Mouse (Mus musculus) limb, embryonic 14.5 days (tissue): Measurements from ENCODE around the gene Pkm. TPM values are rescaled to one million over a fixed set of nuclear protein-coding genes. Genes with fewer than 3 reads are reported as not detected.

Experiments used
- ATAC-seq: fragments of 200-750 bp; cut with Nextera tagmentation; 2 replicates; pipeline ENCODE4 v1.8.0; 2017; ENCODE audit warnings: low read depth, moderate number of reproducible peaks, moderate TSS enrichment; ENCODE audit not compliant: low FRiP score
- DNase-seq: peaks from one replicate; pipeline ENCODE4 v3.0.0-alpha.2; 2015; ENCODE audit warnings: low spot score
- H3K27ac ChIP-seq: fragments of 300-500 bp; sonication (generic); replicated peaks from 2 replicates; pipeline ENCODE4 v1.5.1; 2014; ENCODE audit warnings: low read depth, mild to moderate bottlenecking, low read length, moderate library complexity, mixed read lengths
- H3K27me3 ChIP-seq: fragments of 300-500 bp; sonication (generic); 2 replicates; pipeline ENCODE4 v1.6.1; 2014; ENCODE audit warnings: low read length, mixed read lengths; ENCODE audit not compliant: control insufficient read depth, insufficient read depth
- H3K36me3 ChIP-seq: fragments of 300-500 bp; sonication (generic); 2 replicates; pipeline ENCODE4 v1.6.1; 2014; ENCODE audit warnings: mild to moderate bottlenecking, low read length, moderate library complexity, mixed read lengths; ENCODE audit not compliant: control insufficient read depth, insufficient read depth
- H3K4me1 ChIP-seq: fragments of 300-500 bp; sonication (generic); 2 replicates; pipeline ENCODE4 v1.6.1; 2014; ENCODE audit warnings: antibody characterized with exemption, low read length, mixed read lengths; ENCODE audit not compliant: control insufficient read depth, insufficient read depth
- H3K4me2 ChIP-seq: fragments of 300-500 bp; sonication (generic); replicated peaks from 2 replicates; pipeline ENCODE4 v1.6.1; 2014; ENCODE audit warnings: low read depth, mild to moderate bottlenecking, low read length, moderate library complexity; ENCODE audit not compliant: severe bottlenecking
- H3K4me3 ChIP-seq: fragments of 300-500 bp; sonication (generic); replicated peaks from 2 replicates; pipeline ENCODE4 v1.5.1; 2014; ENCODE audit warnings: low read length
- H3K9ac ChIP-seq: fragments of 300-500 bp; sonication (generic); 2 replicates; pipeline ENCODE4 v1.6.1; 2014; ENCODE audit warnings: mild to moderate bottlenecking, low read depth, low read length, moderate library complexity; ENCODE audit not compliant: severe bottlenecking
- H3K9me3 ChIP-seq: fragments of 300-500 bp; sonication (generic); 2 replicates; pipeline ENCODE4 v1.6.1; 2016; ENCODE audit warnings: low read length; ENCODE audit not compliant: control insufficient read depth
- POLR2A ChIP-seq: fragments of 200-500 bp; IDR thresholded peaks from 2 replicates; pipeline ENCODE4 v1.8.0; 2012; ENCODE audit warnings: inconsistent platforms, mild to moderate bottlenecking, moderate library complexity, borderline replicate concordance; ENCODE audit not compliant: insufficient read depth, insufficient read length; ENCODE audit errors: extremely low read depth
- WGBS: fragments of 180-500 bp; shearing (Covaris S2); extraction: QIAGEN DNeasy Blood & Tissue Kit; methylation state at CpG from one replicate; pipeline ENCODE4 v1.1.7; 2014; 5-methylcytosine and 5-hydroxymethylcytosine counted together
- polyA plus RNA-seq, 2 experiments: library from polyadenylated mRNA; depleted of rRNA in 1 of 2; stranded (reverse) in 1 of 2; unstranded in 1 of 2; fragments of >200 nt; fragmentation: Nextera tagmentation in 1 of 2; extraction: Ambion mirVana in 1 of 2; gene quantifications; 2 replicates each; pipeline versions ENCODE4 v1.2.1 to v1.2.3; 2012 to 2014

The Pkm gene
- polyA plus RNA-seq, 2 experiments = 988 to 1,025 TPM

DNA sequence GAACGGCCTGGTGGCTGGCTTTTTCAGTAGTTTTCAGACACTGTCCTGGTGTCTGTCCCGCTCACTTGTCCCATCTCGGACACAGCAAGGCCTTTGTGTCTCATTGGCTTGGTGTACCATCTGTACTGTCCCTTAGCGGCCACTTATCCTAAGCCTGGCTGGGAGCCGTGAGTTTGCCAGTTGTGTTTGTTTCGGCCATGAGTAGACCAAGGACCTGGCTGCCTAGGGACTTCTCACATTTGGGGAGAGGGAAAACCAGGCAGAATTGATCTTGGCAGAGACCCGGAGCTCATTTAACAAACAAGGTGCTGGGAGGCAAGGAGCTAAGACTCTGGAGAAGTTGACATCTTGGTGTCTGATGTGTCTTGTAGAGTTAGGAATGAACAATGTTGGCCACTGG, 7.1 kb downstream of the Pkm start:
- H3K9ac ChIP-seq = no peak overlapping the region
- no peak overlapping the region for H3K4me2 ChIP-seq
- DNase-seq (no peak), ATAC-seq (no peak)
- peaks cover 30% of the 10 kb centered on the region for H3K4me1 ChIP-seq
- TF ChIP-seq POLR2A = no peak
- H3K36me3 ChIP-seq = peaks cover 76% of the 10 kb centered on the region
- no peak overlapping the region for H3K27ac ChIP-seq
- H3K27me3 ChIP-seq = no peaks in the 10 kb centered on the region
- H3K4me3 ChIP-seq = no peak overlapping the region
- 81% methylated on average over 7 of the region's 7 CpGs for WGBS
- no peaks in the 10 kb centered on the region for H3K9me3 ChIP-seq

- H3K4me2 ChIP-seq = no peak overlapping the region
- no peak for TF ChIP-seq POLR2A
- H3K27me3 ChIP-seq = no peaks in the 10 kb centered on the region
- WGBS = 56% methylated on average over 3 of the region's 3 CpGs
- no peak overlapping the region for H3K27ac ChIP-seq
- ATAC-seq (no peak), DNase-seq (no peak)
- no peaks in the 10 kb centered on the region for H3K9me3 ChIP-seq
- H3K4me1 ChIP-seq = peaks cover 24% of the 10 kb centered on the region
- H3K9ac ChIP-seq = no peak overlapping the region
- no peak overlapping the region for H3K4me3 ChIP-seq
- peaks cover 83% of the 10 kb centered on the region for H3K36me3 ChIP-seq
Measured at GRCm38 (mm10) chr9:59663957-59664356, 7.8 kb downstream of the Pkm start.

DNA sequence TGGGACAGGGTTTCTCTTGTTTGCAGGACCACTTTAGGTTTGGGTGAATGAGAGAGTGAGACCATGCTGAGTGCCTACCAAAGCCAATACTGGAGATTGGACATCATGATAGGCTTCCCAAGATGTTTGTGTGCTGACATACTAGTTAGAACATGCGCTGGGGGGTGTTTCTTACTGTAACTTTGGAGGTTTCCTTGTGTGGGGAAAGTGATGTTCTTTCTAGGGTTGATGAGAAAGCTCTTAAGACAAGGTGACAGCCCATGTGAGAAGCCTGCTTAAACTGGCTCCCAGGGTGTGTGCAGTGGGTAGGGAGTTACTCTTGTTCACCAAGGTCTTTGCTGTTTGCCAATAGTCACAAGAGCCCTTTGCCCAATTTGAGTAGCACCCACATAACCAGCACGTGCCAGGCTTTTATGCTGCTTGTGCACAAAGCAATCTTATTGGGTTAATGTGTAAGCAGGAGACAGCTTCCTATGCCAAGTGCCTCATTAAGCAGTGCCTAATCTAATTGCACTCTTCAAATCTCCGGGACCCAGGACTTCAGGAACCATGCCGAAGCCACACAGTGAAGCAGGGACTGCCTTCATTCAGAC, 8.6 kb downstream of the Pkm start:
- no peak for TF ChIP-seq POLR2A
- Histone ChIP-seq H3K9me3 (no peaks in the 10 kb centered on the region), H3K4me3 (no peak overlapping the region), H3K36me3 (peaks cover 90% of the 10 kb centered on the region), H3K4me1 (peaks cover 19% of the 10 kb centered on the region), H3K9ac (no peak overlapping the region), H3K27ac (no peak overlapping the region), H3K27me3 (no peaks in the 10 kb centered on the region), H3K4me2 (no peak overlapping the region)
- 85% methylated on average over 4 of the region's 4 CpGs for WGBS
- ATAC-seq (no peak), DNase-seq (no peak)

- ATAC-seq (no peak), DNase-seq (no peak)
- Histone ChIP-seq H3K36me3 (peaks cover 95% of the 10 kb centered on the region), H3K27me3 (no peaks in the 10 kb centered on the region), H3K4me3 (no peak overlapping the region), H3K9me3 (no peaks in the 10 kb centered on the region), H3K9ac (no peak overlapping the region), H3K4me1 (peaks cover 7% of the 10 kb centered on the region; the same call in 1 of the 2 replicates), H3K4me2 (no peak overlapping the region), H3K27ac (no peak overlapping the region)
- TF ChIP-seq POLR2A = no peak
- WGBS = 86% methylated on average over 8 of the region's 8 CpGs
Measured at GRCm38 (mm10) chr9:59666016-59666415, 9.8 kb downstream of the Pkm start.

DNA sequence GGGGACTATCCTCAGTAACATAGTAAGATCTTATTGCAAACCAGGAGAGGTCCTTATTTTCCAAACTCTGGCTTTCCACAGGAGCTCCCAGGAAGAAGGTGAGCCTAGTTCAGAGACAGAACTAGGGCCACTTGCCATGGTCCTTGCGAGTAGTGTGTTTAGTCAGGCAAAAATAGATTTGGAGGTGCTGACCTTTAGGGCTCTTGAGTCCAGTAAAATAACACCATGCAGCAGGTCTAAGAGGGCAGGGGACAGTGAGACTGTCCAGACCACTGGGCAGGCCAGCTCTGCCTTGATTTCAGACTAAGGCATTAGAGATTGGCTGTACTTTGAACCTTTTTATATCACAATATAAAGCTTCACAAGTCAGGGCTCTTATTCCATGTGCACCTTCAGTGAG, 10.6 kb downstream of the Pkm start:
- Histone ChIP-seq H3K4me1 (no peaks in the 10 kb centered on the region; the same call in 1 of the 2 replicates), H3K9ac (no peak overlapping the region), H3K9me3 (no peaks in the 10 kb centered on the region), H3K4me2 (no peak overlapping the region), H3K4me3 (no peak overlapping the region), H3K27me3 (no peaks in the 10 kb centered on the region), H3K27ac (no peak overlapping the region), H3K36me3 (peaks cover 96% of the 10 kb centered on the region)
- TF ChIP-seq POLR2A = no peak
- ATAC-seq = no peak
- 69% methylated on average over 1 of the region's 1 CpGs for WGBS
- DNase-seq = no peak

DNA sequence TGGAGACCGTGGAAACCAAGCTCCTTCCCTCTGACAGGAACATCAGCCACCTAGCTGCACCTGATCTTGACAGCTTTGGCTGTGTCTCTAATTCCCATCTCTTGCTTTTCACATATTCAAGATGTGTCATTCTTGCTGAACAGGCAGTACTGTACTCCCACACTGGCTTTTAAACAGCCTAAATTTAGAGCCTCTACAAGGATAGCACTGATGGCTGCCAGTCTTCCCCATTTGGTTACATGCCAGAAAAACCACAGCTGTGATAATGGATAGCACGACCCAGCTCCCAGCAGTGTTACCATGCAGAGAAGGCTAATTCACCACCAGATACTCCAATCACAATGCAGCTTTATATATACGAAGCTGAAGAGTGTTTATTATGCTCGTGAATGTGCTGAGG, 11.1 kb downstream of the Pkm start:
- H3K4me1 ChIP-seq = no peaks in the 10 kb centered on the region
- TF ChIP-seq POLR2A = no peak
- DNase-seq (no peak), ATAC-seq (no peak)
- H3K4me3 ChIP-seq = no peak overlapping the region
- no peaks in the 10 kb centered on the region for H3K27me3 ChIP-seq
- no peak overlapping the region for H3K9ac ChIP-seq
- no peak overlapping the region for H3K4me2 ChIP-seq
- H3K9me3 ChIP-seq = no peaks in the 10 kb centered on the region
- H3K27ac ChIP-seq = no peak overlapping the region
- peaks cover 96% of the 10 kb centered on the region for H3K36me3 ChIP-seq
- WGBS = 74% methylated on average over 4 of the region's 4 CpGs
